23 mouse cellular contexts compared by ENCODE assay signal in the genomic region with DNA sequence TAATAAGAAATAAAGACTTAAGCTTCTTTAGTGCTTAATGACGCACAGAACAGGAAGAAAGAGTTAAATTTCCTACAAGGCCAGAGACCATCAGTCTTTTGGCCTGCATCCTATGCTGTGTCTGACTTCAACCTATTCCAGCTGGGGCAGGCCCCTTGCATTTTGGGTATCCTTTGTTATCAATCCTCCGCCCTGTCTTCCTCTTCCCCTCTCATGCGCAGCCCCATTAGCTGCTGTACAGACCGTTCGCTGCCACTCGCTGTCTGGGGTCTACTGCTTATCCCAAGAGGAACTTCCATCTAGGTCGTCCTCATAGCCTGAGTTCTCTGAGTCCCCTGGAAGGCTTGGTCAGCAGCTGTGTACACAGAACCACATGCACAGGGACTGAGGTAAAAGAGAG.
"Had no signal": no experiment of that assay in that cellular context is flagged by ENCODE, and none has a peak within 500 bp of the region (broad histone marks: within the 10 kb centered on the region; RNA-seq: fewer than 3 reads in every experiment).

No protein-coding gene starts in this region.

- ATAC-seq: intestine, embryonic 16.5 days; liver, embryonic 12.5 days had no signal

- H3K4me1 ChIP-seq: liver, embryonic 12.5 days; liver, embryonic 15.5 days; neural tube, embryonic 12.5 days had no signal

- H3K9ac ChIP-seq: limb, embryonic 13.5 days; liver, embryonic 12.5 days; liver, embryonic 15.5 days; neural tube, embryonic 12.5 days; stomach, embryonic 15.5 days had no signal

- H3K4me2 ChIP-seq: limb, embryonic 13.5 days; liver, embryonic 12.5 days; liver, embryonic 15.5 days; midbrain, embryonic 11.5 days; neural tube, embryonic 12.5 days; stomach, embryonic 15.5 days had no signal

- DNase-seq: kidney, adult 2 months; kidney, postnatal 25 days; layer of hippocampus, adult 9-11 months; liver; lung, adult 18-20 months; lung, postnatal 14 days; lung, postnatal 4 days; midbrain, embryonic 14.5 days; retina, postnatal 1 day; right cerebral cortex, postnatal 25 days; spleen, adult 18-20 months; thymus, adult 2 months; thymus, postnatal 14 days; thymus, postnatal 4 days had no signal

- H3K36me3 ChIP-seq: limb, embryonic 13.5 days; liver, embryonic 12.5 days; liver, embryonic 15.5 days; neural tube, embryonic 12.5 days; stomach, embryonic 15.5 days had no signal

- H3K27ac ChIP-seq: kidney, postnatal 0 days; layer of hippocampus, adult 2 months; limb, embryonic 13.5 days; liver, embryonic 12.5 days; liver, embryonic 15.5 days; neural tube, embryonic 12.5 days; stomach, embryonic 15.5 days had no signal

- H3K27me3 ChIP-seq: limb, embryonic 13.5 days; liver, embryonic 12.5 days; liver, embryonic 15.5 days; neural tube, embryonic 12.5 days; stomach, embryonic 15.5 days had no signal

- H3K4me3 ChIP-seq: layer of hippocampus, adult 2 months; limb, embryonic 13.5 days; liver, embryonic 12.5 days; liver, embryonic 15.5 days; neural tube, embryonic 12.5 days; stomach, embryonic 15.5 days had no signal

- H3K9me3 ChIP-seq: limb, embryonic 13.5 days; liver, embryonic 12.5 days; liver, embryonic 15.5 days; neural tube, embryonic 12.5 days; stomach, embryonic 15.5 days had no signal
